Mouse (Mus musculus) liver, embryonic 11.5 days (tissue): ENCODE data around the gene Ppargc1a. TPM values are rescaled to one million over a fixed set of nuclear protein-coding genes. Genes with fewer than 3 reads are reported as not detected.

Source experiments
- ATAC-seq: fragments of 200-750 bp; cut with Nextera tagmentation; replicated peaks from 2 replicates; pipeline ENCODE4 v1.8.0; 2017; ENCODE audit warnings: moderate number of reproducible peaks, mild to moderate bottlenecking, moderate TSS enrichment, moderate library complexity; ENCODE audit not compliant: low FRiP score
- DNase-seq: peaks from one replicate; pipeline ENCODE4 v3.0.0-alpha.2; 2017; ENCODE audit warnings: low spot score
- H3K27ac ChIP-seq: fragments of 300-500 bp; sonication (generic); 2 replicates; pipeline ENCODE4 v1.5.1; 2014; ENCODE audit warnings: mild to moderate bottlenecking, low read depth, low read length, control low read depth
- H3K27me3 ChIP-seq: fragments of 300-500 bp; sonication (generic); replicated peaks from 2 replicates; pipeline ENCODE4 v1.6.1; 2014; ENCODE audit warnings: low read length, mixed read lengths; ENCODE audit not compliant: control insufficient read depth, insufficient read depth
- H3K36me3 ChIP-seq: fragments of 300-500 bp; sonication (generic); 2 replicates; pipeline ENCODE4 v1.6.1; 2014; ENCODE audit warnings: mild to moderate bottlenecking, low read length, moderate library complexity, mixed read lengths; ENCODE audit not compliant: control insufficient read depth, insufficient read depth
- H3K4me1 ChIP-seq: fragments of 300-500 bp; sonication (generic); replicated peaks from 2 replicates; pipeline ENCODE4 v1.6.1; 2014; ENCODE audit warnings: low read length, mixed read lengths; ENCODE audit not compliant: control insufficient read depth, insufficient read depth
- H3K4me2 ChIP-seq: fragments of 300-500 bp; sonication (generic); 2 replicates; pipeline ENCODE4 v1.6.1; 2014; ENCODE audit warnings: mild to moderate bottlenecking, control low read depth, moderate library complexity
- H3K4me3 ChIP-seq: fragments of 300-500 bp; sonication (generic); 2 replicates; pipeline ENCODE4 v1.5.1; 2014; ENCODE audit warnings: low read depth, low read length, control low read depth
- H3K9ac ChIP-seq: fragments of 300-500 bp; sonication (generic); 2 replicates; pipeline ENCODE4 v1.6.1; 2014; ENCODE audit warnings: low read depth, low read length, control low read depth
- H3K9me3 ChIP-seq: fragments of 300-500 bp; sonication (generic); 2 replicates; pipeline ENCODE4 v1.6.1; 2016; ENCODE audit warnings: low read length, inconsistent platforms, mixed read lengths; ENCODE audit not compliant: control insufficient read depth
- WGBS: fragments of 180-500 bp; shearing (Covaris S2); extraction: QIAGEN DNeasy Blood & Tissue Kit; methylation state at CpG from one replicate; pipeline ENCODE4 v1.1.7; 2014; 5-methylcytosine and 5-hydroxymethylcytosine counted together
- polyA plus RNA-seq: library from polyadenylated mRNA; unstranded; fragments of >200 nt; fragmentation: Nextera tagmentation; extraction: Ambion mirVana; gene quantifications from 2 replicates; pipeline ENCODE4 v1.2.1, GENCODE M21; 2014

The Ppargc1a gene
- polyA plus RNA-seq, 1 experiment from 2014 or later = 3.2 TPM

DNA sequence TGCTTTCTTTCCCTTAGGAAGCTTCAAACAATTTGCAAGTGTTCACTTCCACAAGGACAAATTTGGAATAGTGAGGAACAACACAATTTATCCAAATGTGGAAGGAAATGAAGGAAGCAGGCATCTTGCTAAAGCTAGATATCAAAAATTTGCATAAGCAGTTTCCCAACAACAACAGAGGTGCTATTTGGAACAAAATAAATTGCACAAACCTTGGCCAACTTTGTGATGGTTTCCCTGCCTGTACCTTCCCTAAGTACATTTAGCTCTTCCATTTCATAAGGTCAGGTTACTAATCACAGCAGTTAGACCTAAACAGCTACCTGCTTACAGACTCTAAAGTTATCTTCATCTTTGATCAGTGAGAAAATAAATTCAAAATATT is 29.9 kb downstream of the Ppargc1a start:
- Histone ChIP-seq H3K9ac (no peak overlapping the region), H3K27me3 (no peaks in the 10 kb centered on the region), H3K9me3 (no peaks in the 10 kb centered on the region), H3K4me1 (no peaks in the 10 kb centered on the region), H3K4me2 (no peak overlapping the region), H3K27ac (no peak overlapping the region), H3K4me3 (no peak overlapping the region), H3K36me3 (no peaks in the 10 kb centered on the region)
- ATAC-seq = no peak
- DNase-seq = no peak

- 70% methylated on average over 7 of the region's 7 CpGs for WGBS
- ATAC-seq (no peak), DNase-seq (no peak)
- no peaks in the 10 kb centered on the region for H3K27me3 ChIP-seq
- H3K9me3 ChIP-seq = no peaks in the 10 kb centered on the region
- no peaks in the 10 kb centered on the region for H3K36me3 ChIP-seq
- H3K9ac ChIP-seq = no peak overlapping the region
- no peak overlapping the region for H3K4me3 ChIP-seq
- H3K27ac ChIP-seq = no peak overlapping the region
- no peak overlapping the region for H3K4me2 ChIP-seq
- H3K4me1 ChIP-seq = no peaks in the 10 kb centered on the region
Observed at GRCm38 (mm10) chr5:51537009-51537645, 30.4 kb downstream of the Ppargc1a start.

GRCm38 (mm10) chr5:51534456-51534855 is 33.1 kb downstream of the Ppargc1a start:
- DNase-seq (no peak), ATAC-seq (no peak)
- Histone ChIP-seq H3K4me3 (no peak overlapping the region), H3K27me3 (no peaks in the 10 kb centered on the region), H3K4me2 (no peak overlapping the region), H3K27ac (no peak overlapping the region), H3K4me1 (no peaks in the 10 kb centered on the region), H3K36me3 (no peaks in the 10 kb centered on the region), H3K9me3 (no peaks in the 10 kb centered on the region), H3K9ac (no peak overlapping the region)
- WGBS = 80% methylated on average over 1 of the region's 1 CpGs

- Histone ChIP-seq H3K27me3 (no peaks in the 10 kb centered on the region), H3K9me3 (no peaks in the 10 kb centered on the region), H3K4me3 (no peak overlapping the region), H3K4me2 (no peak overlapping the region), H3K4me1 (no peaks in the 10 kb centered on the region; the same call in 1 of the 2 replicates), H3K27ac (no peak overlapping the region), H3K9ac (no peak overlapping the region), H3K36me3 (no peaks in the 10 kb centered on the region)
- WGBS = 71% methylated on average over 1 of the region's 1 CpGs
- no peak for DNase-seq
- no peak for ATAC-seq
Observed at GRCm38 (mm10) chr5:51531286-51531685, 36.2 kb downstream of the Ppargc1a start.

DNA sequence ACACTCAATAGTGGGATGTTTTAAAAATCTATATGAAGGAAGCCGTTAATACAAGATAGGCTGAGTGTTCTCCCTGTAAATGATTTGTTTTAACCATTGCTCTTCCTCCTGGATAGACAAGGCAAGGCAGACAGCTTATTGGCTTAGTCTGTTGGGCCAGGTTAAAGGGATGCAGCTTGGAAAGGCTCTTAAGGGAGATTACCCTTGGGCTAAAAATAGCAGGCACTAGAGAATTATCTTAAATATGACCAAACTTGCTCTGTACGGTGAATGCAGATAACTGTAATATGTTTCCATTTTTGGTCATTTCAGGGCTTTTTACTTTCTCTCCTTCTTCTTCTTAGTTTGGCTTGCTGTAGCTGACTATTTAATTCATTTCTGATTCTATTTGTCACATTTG is 38.1 kb downstream of the Ppargc1a start:
- no peak overlapping the region for H3K27ac ChIP-seq
- no peaks in the 10 kb centered on the region for H3K27me3 ChIP-seq
- no peak overlapping the region for H3K4me2 ChIP-seq
- H3K4me1 ChIP-seq = no peaks in the 10 kb centered on the region; the same call in 1 of the 2 replicates
- H3K36me3 ChIP-seq = no peaks in the 10 kb centered on the region
- H3K9me3 ChIP-seq = no peaks in the 10 kb centered on the region
- H3K9ac ChIP-seq = no peak overlapping the region
- WGBS = 45% methylated on average over 2 of the region's 2 CpGs
- DNase-seq = no peak
- no peak overlapping the region for H3K4me3 ChIP-seq
- no peak for ATAC-seq

DNA sequence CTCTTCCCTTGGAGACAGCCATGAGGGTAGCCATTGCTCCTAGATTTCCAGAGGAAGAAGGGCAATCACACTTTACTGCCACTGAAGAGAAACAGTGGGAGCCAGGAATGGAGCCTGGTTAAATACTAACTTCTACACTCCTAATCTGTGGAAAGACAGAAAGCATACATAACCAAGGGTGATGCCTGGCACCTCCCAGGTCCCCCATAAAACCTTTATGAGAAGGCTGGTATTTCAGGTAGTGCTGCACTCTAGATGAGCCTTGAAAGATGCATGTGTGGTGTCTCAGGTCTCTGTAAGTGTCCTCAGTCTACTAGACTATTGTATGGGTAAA is 39.4 kb downstream of the Ppargc1a start:
- H3K4me3 ChIP-seq = no peak overlapping the region
- no peaks in the 10 kb centered on the region for H3K36me3 ChIP-seq
- H3K4me2 ChIP-seq = no peak overlapping the region
- DNase-seq (no peak), ATAC-seq (peak; percentile 18; the same call in 1 of the 2 replicates)
- peak overlapping the region; percentile 38 for H3K27ac ChIP-seq
- no peaks in the 10 kb centered on the region; the same call in 1 of the 2 replicates for H3K4me1 ChIP-seq
- H3K9ac ChIP-seq = no peak overlapping the region
- no peaks in the 10 kb centered on the region for H3K9me3 ChIP-seq
- no peaks in the 10 kb centered on the region for H3K27me3 ChIP-seq

DNA sequence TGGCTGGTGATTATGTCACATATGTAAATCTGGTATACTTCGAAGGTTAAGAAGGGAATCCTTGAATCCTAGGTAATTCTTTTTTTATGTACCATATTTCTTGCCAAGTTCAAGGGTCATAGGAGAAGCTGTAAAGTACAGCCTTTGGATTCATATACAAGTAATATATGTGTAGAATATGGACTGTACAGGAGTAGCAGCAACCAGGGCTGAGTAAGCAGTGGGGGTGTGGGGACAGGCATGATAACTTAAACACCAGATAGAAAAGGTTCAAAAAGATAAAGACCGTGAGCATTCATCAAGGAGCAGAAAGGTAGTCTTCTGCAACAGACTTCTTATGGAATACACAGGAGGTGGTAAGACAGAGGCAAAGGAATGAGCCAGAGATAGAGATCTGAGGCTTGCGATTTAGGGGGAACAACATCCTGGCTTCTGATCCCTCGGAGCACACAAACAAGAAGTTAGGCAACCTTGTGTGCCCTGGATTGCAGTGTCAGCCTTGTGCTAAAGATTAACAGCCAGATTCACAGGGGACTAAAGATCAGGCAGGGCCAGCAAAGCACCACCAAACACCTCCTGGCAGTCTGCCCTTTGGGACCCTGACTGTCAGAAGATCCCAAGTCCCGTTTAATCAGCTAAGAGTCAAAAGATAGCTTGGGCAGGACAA is 39.9 kb downstream of the Ppargc1a start:
- no peaks in the 10 kb centered on the region for H3K27me3 ChIP-seq
- no peaks in the 10 kb centered on the region; the same call in 1 of the 2 replicates for H3K4me1 ChIP-seq
- H3K9ac ChIP-seq = no peak overlapping the region
- no peak overlapping the region for H3K4me3 ChIP-seq
- H3K4me2 ChIP-seq = no peak overlapping the region
- peak overlapping the region; percentile 38 for H3K27ac ChIP-seq
- 55% methylated on average over 5 of the region's 5 CpGs for WGBS
- ATAC-seq (peak; percentile 81), DNase-seq (no peak)
- H3K36me3 ChIP-seq = no peaks in the 10 kb centered on the region
- no peaks in the 10 kb centered on the region for H3K9me3 ChIP-seq

GRCm38 (mm10) chr5:51525858-51526257 is 41.7 kb downstream of the Ppargc1a start:
- Histone ChIP-seq H3K36me3 (no peaks in the 10 kb centered on the region), H3K4me2 (no peak overlapping the region), H3K9ac (no peak overlapping the region), H3K4me1 (no peaks in the 10 kb centered on the region; the same call in 1 of the 2 replicates), H3K4me3 (no peak overlapping the region), H3K9me3 (no peaks in the 10 kb centered on the region), H3K27ac (no peak overlapping the region), H3K27me3 (no peaks in the 10 kb centered on the region)
- 71% methylated on average over 2 of the region's 2 CpGs for WGBS
- DNase-seq (no peak), ATAC-seq (no peak)

DNA sequence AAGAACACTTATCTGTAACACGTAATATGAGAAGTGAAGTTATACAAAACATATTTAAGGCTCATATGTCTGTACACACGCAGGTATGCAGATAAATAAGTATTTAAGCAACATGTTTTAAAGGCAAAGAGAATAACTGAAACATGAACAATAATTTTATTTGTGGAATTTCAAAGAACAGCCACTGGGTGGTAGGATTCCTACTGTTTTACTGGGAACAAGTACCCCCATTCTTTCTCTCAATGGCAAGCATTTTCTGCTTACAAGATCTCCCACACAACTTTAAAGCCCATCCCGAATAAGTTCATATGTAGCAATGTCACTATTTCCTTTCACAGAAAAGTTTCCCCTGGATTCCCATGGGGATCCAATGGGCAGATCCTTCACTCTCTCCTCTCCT is 46.7 kb downstream of the Ppargc1a start:
- Histone ChIP-seq H3K4me1 (no peaks in the 10 kb centered on the region), H3K36me3 (no peaks in the 10 kb centered on the region), H3K9me3 (no peaks in the 10 kb centered on the region), H3K27ac (no peak overlapping the region), H3K4me3 (no peak overlapping the region), H3K27me3 (no peaks in the 10 kb centered on the region), H3K4me2 (no peak overlapping the region), H3K9ac (no peak overlapping the region)
- WGBS = 78% methylated on average over 3 of the region's 3 CpGs
- no peak for ATAC-seq
- no peak for DNase-seq
